Mouse (Mus musculus): Measurements from ENCODE around the gene Laptm5. TPM values are rescaled to one million over a fixed set of nuclear protein-coding genes. Genes with fewer than 3 reads are reported as not detected.
A peak's percentile ranks its signal among the peaks of the same experiment; 100 is the strongest.

The Laptm5 gene
- total and polyA plus RNA-seq, 2 experiments from 2014 or later = 28.2 to 36.2 TPM

- no peaks in the 10 kb centered on the region for H3K9me3 ChIP-seq (ENCODE audit: low read length)
- H3K27me3 ChIP-seq (ENCODE audit: insufficient read depth, low read length) = 0 out of 2 replicates have a peak, but pooled peaks cover 4% of the 10 kb centered on the region
- TF ChIP-seq CTCF (IDR thresholded peaks at IDR 0.05) = peak; percentile 53
- DNase-seq (ENCODE audit: low spot score) (no peak), ATAC-seq (ENCODE audit: low FRiP score) (no peak)
- H3K36me3 ChIP-seq (ENCODE audit: insufficient read depth, low read length) = no peaks in the 10 kb centered on the region
- no peak overlapping the region for H3K27ac ChIP-seq (ENCODE audit: low read depth, low read length)
- no peak overlapping the region for H3K4me3 ChIP-seq (ENCODE audit: low read depth, low read length)
- WGBS = 89% methylated on average over 5 of the region's 5 CpGs
- peaks cover 11% of the 10 kb centered on the region; the same call in 1 of the 2 replicates for H3K4me1 ChIP-seq (ENCODE audit: insufficient read depth, low read length)
- H3K9ac ChIP-seq (replicated peaks; ENCODE audit: low read length, poor library complexity, severe bottlenecking) = no peak overlapping the region
- no peak overlapping the region for H3K4me2 ChIP-seq (ENCODE audit: low read depth, low read length, poor library complexity, severe bottlenecking)
Measured at GRCm38 (mm10) chr4:130873440-130873839, 39.5 kb upstream of the Laptm5 start.

GRCm38 (mm10) chr4:130874601-130875000 is 38.3 kb upstream of the Laptm5 start:
- WGBS = 8% methylated on average over 10 of the region's 10 CpGs
- no peaks in the 10 kb centered on the region for H3K36me3 ChIP-seq (ENCODE audit: insufficient read depth, low read length)
- ATAC-seq (ENCODE audit: low FRiP score) (0 out of 2 replicates have a peak, but pooled peaks have one; percentile 18), DNase-seq (ENCODE audit: low spot score) (peak; percentile 88)
- no peak overlapping the region for H3K4me2 ChIP-seq (ENCODE audit: low read depth, low read length, poor library complexity, severe bottlenecking)
- no peak overlapping the region for H3K4me3 ChIP-seq (ENCODE audit: low read depth, low read length)
- no peaks in the 10 kb centered on the region for H3K9me3 ChIP-seq (ENCODE audit: low read length)
- 0 out of 2 replicates have a peak, but pooled peaks cover 4% of the 10 kb centered on the region for H3K27me3 ChIP-seq (ENCODE audit: insufficient read depth, low read length)
- no peak overlapping the region for H3K27ac ChIP-seq (ENCODE audit: low read depth, low read length)
- peaks cover 9% of the 10 kb centered on the region; the same call in 1 of the 2 replicates for H3K4me1 ChIP-seq (ENCODE audit: insufficient read depth, low read length)
- TF ChIP-seq CTCF (IDR thresholded peaks at IDR 0.05) = no peak
- 0 out of 2 replicates have a peak overlapping the region, but pooled peaks have one; percentile 1 for H3K9ac ChIP-seq (replicated peaks; ENCODE audit: low read length, poor library complexity, severe bottlenecking)

- Histone ChIP-seq H3K9me3 (ENCODE audit: low read length) (no peaks in the 10 kb centered on the region), H3K27me3 (ENCODE audit: insufficient read depth, low read length) (peaks cover 4% of the 10 kb centered on the region; the same call in 1 of the 2 replicates), H3K9ac (replicated peaks; ENCODE audit: low read length, poor library complexity, severe bottlenecking) (no peak overlapping the region), H3K27ac (ENCODE audit: low read depth, low read length) (no peak overlapping the region), H3K4me2 (ENCODE audit: low read depth, low read length, poor library complexity, severe bottlenecking) (no peak overlapping the region), H3K4me3 (ENCODE audit: low read depth, low read length) (no peak overlapping the region), H3K36me3 (ENCODE audit: insufficient read depth, low read length) (no peaks in the 10 kb centered on the region), H3K4me1 (ENCODE audit: insufficient read depth, low read length) (peaks cover 9% of the 10 kb centered on the region; the same call in 1 of the 2 replicates)
- TF ChIP-seq CTCF (IDR thresholded peaks at IDR 0.05) = no peak
- no peak for DNase-seq (ENCODE audit: low spot score)
- 54% methylated on average over 14 of the region's 14 CpGs for WGBS
- no peak for ATAC-seq (ENCODE audit: low FRiP score)
Measured at GRCm38 (mm10) chr4:130876016-130876726, 36.8 kb upstream of the Laptm5 start.

- Histone ChIP-seq H3K9ac (replicated peaks; ENCODE audit: low read length, poor library complexity, severe bottlenecking) (peak overlapping the region; percentile 24; the same call in 1 of the 2 replicates), H3K36me3 (ENCODE audit: insufficient read depth, low read length) (no peaks in the 10 kb centered on the region), H3K27ac (ENCODE audit: low read depth, low read length) (peak overlapping the region; percentile 60), H3K4me2 (ENCODE audit: low read depth, low read length, poor library complexity, severe bottlenecking) (peak overlapping the region; percentile 42), H3K4me3 (ENCODE audit: low read depth, low read length) (no peak overlapping the region; the same call in 1 of the 2 replicates), H3K4me1 (ENCODE audit: insufficient read depth, low read length) (peaks cover 9% of the 10 kb centered on the region; the same call in 1 of the 2 replicates), H3K27me3 (ENCODE audit: insufficient read depth, low read length) (peaks cover 4% of the 10 kb centered on the region; the same call in 1 of the 2 replicates), H3K9me3 (ENCODE audit: low read length) (no peaks in the 10 kb centered on the region)
- ATAC-seq (ENCODE audit: low FRiP score) = peak; percentile 85
- peak; percentile 94 for TF ChIP-seq CTCF (IDR thresholded peaks at IDR 0.05)
- WGBS = 3% methylated on average over 21 of the region's 21 CpGs
- DNase-seq (ENCODE audit: low spot score) = peak; percentile 93
Measured at GRCm38 (mm10) chr4:130878273-130879047, 34.5 kb upstream of the Laptm5 start.

GRCm38 (mm10) chr4:130879048-130879384 is 33.9 kb upstream of the Laptm5 start:
- DNase-seq (ENCODE audit: low spot score) (no peak), ATAC-seq (ENCODE audit: low FRiP score) (peak; percentile 33; the same call in 1 of the 2 replicates)
- no peak for TF ChIP-seq CTCF (IDR thresholded peaks at IDR 0.05)
- Histone ChIP-seq H3K4me1 (ENCODE audit: insufficient read depth, low read length) (peaks cover 9% of the 10 kb centered on the region; the same call in 1 of the 2 replicates), H3K27ac (ENCODE audit: low read depth, low read length) (peak overlapping the region; percentile 60; the same call in 1 of the 2 replicates), H3K27me3 (ENCODE audit: insufficient read depth, low read length) (peaks cover 4% of the 10 kb centered on the region; the same call in 1 of the 2 replicates), H3K4me2 (ENCODE audit: low read depth, low read length, poor library complexity, severe bottlenecking) (0 out of 2 replicates have a peak overlapping the region, but pooled peaks have one; percentile 20), H3K36me3 (ENCODE audit: insufficient read depth, low read length) (no peaks in the 10 kb centered on the region), H3K4me3 (ENCODE audit: low read depth, low read length) (no peak overlapping the region), H3K9ac (replicated peaks; ENCODE audit: low read length, poor library complexity, severe bottlenecking) (peak overlapping the region; percentile 24; the same call in 1 of the 2 replicates), H3K9me3 (ENCODE audit: low read length) (no peaks in the 10 kb centered on the region)
- 68% methylated on average over 1 of the region's 1 CpGs for WGBS
